Mouse (Mus musculus) midbrain, embryonic 13.5 days (tissue): ENCODE results near the gene Hacd2. TPM values are rescaled to one million over a fixed set of nuclear protein-coding genes. Genes with fewer than 3 reads are reported as not detected.
A peak's percentile ranks its signal among the peaks of the same experiment; 100 is the strongest.

ENCODE experiments used
- ATAC-seq: fragments of 200-750 bp; cut with Nextera tagmentation; 2 replicates; pipeline ENCODE4 v1.8.0; 2017; ENCODE audit warnings: mild to moderate bottlenecking, moderate TSS enrichment, moderate library complexity
- H3K27ac ChIP-seq: fragments of 300-500 bp; sonication (generic); 2 replicates; pipeline ENCODE4 v1.5.1; 2015; ENCODE audit warnings: inconsistent platforms, mild to moderate bottlenecking, moderate library complexity
- H3K27me3 ChIP-seq: fragments of 300-500 bp; sonication (generic); 2 replicates; pipeline ENCODE4 v1.6.1; 2015; ENCODE audit warnings: mild to moderate bottlenecking, inconsistent platforms
- H3K36me3 ChIP-seq: fragments of 300-500 bp; sonication (generic); 2 replicates; pipeline ENCODE4 v1.6.1; 2015; ENCODE audit warnings: mild to moderate bottlenecking, inconsistent platforms
- H3K4me1 ChIP-seq: fragments of 300-500 bp; sonication (generic); replicated peaks from 2 replicates; pipeline ENCODE4 v1.6.1; 2015; ENCODE audit warnings: inconsistent platforms
- H3K4me2 ChIP-seq: fragments of 300-500 bp; sonication (generic); replicated peaks from 2 replicates; pipeline ENCODE4 v1.6.1; 2015; ENCODE audit warnings: moderate library complexity, mild to moderate bottlenecking, inconsistent platforms
- H3K4me3 ChIP-seq: fragments of 300-500 bp; sonication (generic); replicated peaks from 2 replicates; pipeline ENCODE4 v1.5.1; 2015; ENCODE audit warnings: mild to moderate bottlenecking, inconsistent platforms
- H3K9ac ChIP-seq: fragments of 300-500 bp; sonication (generic); replicated peaks from 2 replicates; pipeline ENCODE4 v1.6.1; 2015; ENCODE audit warnings: mild to moderate bottlenecking, inconsistent platforms
- H3K9me3 ChIP-seq: fragments of 300-500 bp; sonication (generic); 2 replicates; pipeline ENCODE4 v1.6.1; 2016; ENCODE audit warnings: mild to moderate bottlenecking, inconsistent platforms
- WGBS: fragments of 180-500 bp; shearing (Covaris S2); methylation state at CpG from one replicate; pipeline ENCODE4 v1.1.7; 2015; 5-methylcytosine and 5-hydroxymethylcytosine counted together
- polyA plus RNA-seq: library from polyadenylated mRNA; unstranded; fragments of >200 nt; fragmentation: Nextera tagmentation; extraction: Ambion mirVana; gene quantifications from 2 replicates; pipeline ENCODE4 v1.2.1, GENCODE M21; 2015

The Hacd2 gene
- polyA plus RNA-seq, 1 experiment from 2014 or later: 40.5 TPM

GRCm38 (mm10) chr16:35056786-35057185 lies 34.6 kb downstream of the Hacd2 start:
- H3K27me3 ChIP-seq: peaks cover 3% of the 10 kb centered on the region; the same call in 1 of the 2 replicates
- H3K27ac ChIP-seq: no peak overlapping the region
- H3K36me3 ChIP-seq: no peaks in the 10 kb centered on the region
- no peak overlapping the region for H3K9ac ChIP-seq
- no peaks in the 10 kb centered on the region for H3K4me1 ChIP-seq
- H3K4me3 ChIP-seq: no peak overlapping the region
- H3K4me2 ChIP-seq: no peak overlapping the region
- no peak for ATAC-seq
- 90% methylated on average over 3 of the region's 3 CpGs for WGBS
- no peaks in the 10 kb centered on the region for H3K9me3 ChIP-seq

GRCm38 (mm10) chr16:35061017-35061416 lies 38.8 kb downstream of the Hacd2 start:
- WGBS: 52% methylated on average over 2 of the region's 2 CpGs
- Histone ChIP-seq H3K27ac (no peak overlapping the region), H3K9ac (no peak overlapping the region), H3K9me3 (no peaks in the 10 kb centered on the region), H3K4me2 (no peak overlapping the region), H3K27me3 (no peaks in the 10 kb centered on the region), H3K36me3 (peaks cover 5% of the 10 kb centered on the region; the same call in 1 of the 2 replicates), H3K4me3 (no peak overlapping the region), H3K4me1 (0 out of 2 replicates have a peak, but pooled peaks cover 7% of the 10 kb centered on the region)
- no peak for ATAC-seq

GRCm38 (mm10) chr16:35065724-35066123 lies 43.5 kb downstream of the Hacd2 start:
- Histone ChIP-seq H3K4me1 (0 out of 2 replicates have a peak, but pooled peaks cover 7% of the 10 kb centered on the region), H3K36me3 (peaks cover 5% of the 10 kb centered on the region; the same call in 1 of the 2 replicates), H3K27me3 (no peaks in the 10 kb centered on the region), H3K4me3 (no peak overlapping the region), H3K9ac (peak overlapping the region; percentile 29; the same call in 1 of the 2 replicates), H3K4me2 (no peak overlapping the region), H3K27ac (no peak overlapping the region), H3K9me3 (no peaks in the 10 kb centered on the region)
- ATAC-seq: 0 out of 2 replicates have a peak, but pooled peaks have one; percentile 27
- 63% methylated on average over 6 of the region's 6 CpGs for WGBS

DNA sequence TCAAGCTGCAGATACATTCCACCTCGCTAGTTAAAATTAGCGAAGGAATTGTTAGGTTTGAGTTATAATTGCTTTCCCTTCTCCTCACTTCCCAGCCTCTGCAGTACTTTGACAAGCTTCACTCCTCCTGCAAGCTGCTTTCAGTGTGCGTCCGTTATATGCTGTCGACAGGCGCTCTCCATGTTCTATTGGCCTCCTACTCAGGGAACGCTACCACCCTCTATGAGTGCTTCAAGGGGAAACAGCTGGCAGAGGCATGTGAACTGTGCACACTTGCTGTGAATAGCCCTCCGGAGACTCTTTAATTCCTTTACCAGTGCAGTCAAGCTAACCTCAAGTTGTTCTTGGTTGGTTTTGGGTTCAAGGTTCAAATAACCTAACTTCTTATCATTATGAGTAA lies 44.9 kb downstream of the Hacd2 start:
- no peak for ATAC-seq
- H3K9me3 ChIP-seq: no peaks in the 10 kb centered on the region
- no peaks in the 10 kb centered on the region for H3K27me3 ChIP-seq
- 66% methylated on average over 8 of the region's 8 CpGs for WGBS
- H3K36me3 ChIP-seq: peaks cover 5% of the 10 kb centered on the region; the same call in 1 of the 2 replicates
- H3K4me3 ChIP-seq: no peak overlapping the region
- H3K4me1 ChIP-seq: 0 out of 2 replicates have a peak, but pooled peaks cover 7% of the 10 kb centered on the region
- no peak overlapping the region for H3K27ac ChIP-seq
- H3K9ac ChIP-seq: no peak overlapping the region
- H3K4me2 ChIP-seq: no peak overlapping the region

DNA sequence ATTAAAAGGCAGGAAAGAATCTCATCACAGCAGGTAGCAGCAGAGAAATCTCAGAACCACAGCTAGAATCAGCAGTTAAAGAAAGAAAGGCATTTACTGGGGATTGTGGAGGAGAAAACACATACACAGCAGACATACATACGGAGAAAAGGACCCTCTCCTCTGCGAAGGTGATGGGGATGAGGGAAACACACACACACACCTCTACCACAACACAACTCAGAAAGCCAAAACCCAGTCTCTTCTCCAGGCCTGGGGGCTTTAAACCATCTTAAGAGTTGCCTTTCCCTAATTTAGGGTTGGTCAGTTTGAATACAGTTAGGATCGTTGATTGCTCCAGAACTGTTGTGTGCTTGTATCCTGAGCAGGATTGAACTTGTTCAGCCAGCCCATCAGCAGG lies 45.4 kb downstream of the Hacd2 start:
- no peak for ATAC-seq
- 90% methylated on average over 3 of the region's 3 CpGs for WGBS

DNA sequence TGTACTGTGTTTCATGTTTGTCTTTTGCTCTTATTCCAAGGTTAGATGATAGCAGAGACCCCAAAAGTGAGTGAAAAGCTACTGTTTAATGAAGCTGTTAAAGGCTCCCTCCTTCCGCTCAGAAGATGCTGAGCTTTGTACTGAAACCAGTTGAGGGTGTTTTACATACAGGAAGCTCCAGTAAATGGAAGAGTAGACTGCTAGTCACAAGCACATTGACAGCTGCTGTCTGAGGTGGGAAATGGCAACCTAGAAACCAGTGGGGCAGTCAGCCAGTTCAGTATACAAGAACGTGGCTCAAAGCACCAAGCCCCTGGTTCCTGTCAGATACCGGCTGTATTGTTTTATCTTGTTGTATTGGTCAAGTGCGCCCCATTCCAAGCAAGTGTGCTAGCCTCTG lies 46.7 kb downstream of the Hacd2 start:
- H3K4me2 ChIP-seq: no peak overlapping the region
- H3K36me3 ChIP-seq: no peaks in the 10 kb centered on the region
- no peak for ATAC-seq
- no peak overlapping the region for H3K9ac ChIP-seq
- H3K27ac ChIP-seq: no peak overlapping the region
- H3K9me3 ChIP-seq: no peaks in the 10 kb centered on the region
- H3K4me1 ChIP-seq: 0 out of 2 replicates have a peak, but pooled peaks cover 7% of the 10 kb centered on the region
- WGBS: 93% methylated on average over 4 of the region's 4 CpGs
- no peaks in the 10 kb centered on the region for H3K27me3 ChIP-seq
- no peak overlapping the region for H3K4me3 ChIP-seq

More for the DNA sequence above, 45.4 kb downstream of the Hacd2 start:
- Histone ChIP-seq H3K27ac (no peak overlapping the region), H3K4me1 (0 out of 2 replicates have a peak, but pooled peaks cover 7% of the 10 kb centered on the region), H3K4me3 (no peak overlapping the region), H3K36me3 (peaks cover under 1% of the 10 kb centered on the region; the same call in 1 of the 2 replicates), H3K9me3 (no peaks in the 10 kb centered on the region), H3K27me3 (no peaks in the 10 kb centered on the region), H3K4me2 (no peak overlapping the region), H3K9ac (no peak overlapping the region)

DNA sequence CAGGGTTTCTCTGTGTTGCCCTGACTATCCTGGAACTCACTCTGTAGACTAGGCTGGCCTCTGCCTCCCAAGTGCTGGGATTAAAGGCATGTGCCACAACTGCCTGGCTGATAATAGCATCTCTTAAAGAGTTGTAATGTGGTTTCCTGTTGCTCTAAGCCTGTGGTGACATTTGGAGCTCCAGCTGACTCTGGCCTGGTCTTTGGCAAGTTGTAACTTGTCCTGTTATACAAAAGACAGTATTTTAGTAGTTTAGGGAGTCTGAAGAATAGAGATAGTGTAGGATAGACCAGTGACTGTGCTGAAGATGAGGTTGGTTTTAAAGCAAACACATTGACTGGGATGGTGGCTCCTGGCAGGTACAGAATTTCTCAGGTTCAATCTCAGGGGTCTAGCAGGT lies 52.2 kb downstream of the Hacd2 start:
- no peak overlapping the region for H3K9ac ChIP-seq
- H3K36me3 ChIP-seq: peaks cover 20% of the 10 kb centered on the region; the same call in 1 of the 2 replicates
- H3K9me3 ChIP-seq: no peaks in the 10 kb centered on the region
- no peaks in the 10 kb centered on the region for H3K27me3 ChIP-seq
- no peak for ATAC-seq
- H3K4me1 ChIP-seq: no peaks in the 10 kb centered on the region
- H3K4me3 ChIP-seq: no peak overlapping the region
- no peak overlapping the region for H3K27ac ChIP-seq
- H3K4me2 ChIP-seq: no peak overlapping the region

DNA sequence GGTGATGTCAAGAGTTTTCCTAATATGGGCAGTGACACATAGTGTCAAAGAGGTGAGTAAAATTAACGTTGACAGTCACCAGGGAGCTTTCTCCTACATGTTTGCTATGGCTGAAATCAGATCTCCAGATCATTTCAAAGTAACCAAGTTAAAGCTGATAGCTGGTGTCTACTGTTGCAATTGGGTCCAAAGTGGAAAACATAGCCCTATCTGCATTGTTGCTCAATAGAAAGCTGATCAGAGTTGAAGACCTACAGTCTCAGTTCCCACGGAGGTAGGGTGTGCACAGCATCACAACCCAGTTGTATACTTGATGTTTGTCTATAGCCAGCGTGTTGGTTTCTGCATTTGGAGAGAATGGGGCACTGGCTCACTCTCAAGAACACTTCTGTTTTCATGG lies 53.4 kb downstream of the Hacd2 start:
- no peak overlapping the region for H3K9ac ChIP-seq
- 91% methylated on average over 3 of the region's 3 CpGs for WGBS
- H3K36me3 ChIP-seq: peaks cover 20% of the 10 kb centered on the region; the same call in 1 of the 2 replicates
- H3K27me3 ChIP-seq: no peaks in the 10 kb centered on the region
- H3K4me3 ChIP-seq: no peak overlapping the region
- no peak overlapping the region for H3K27ac ChIP-seq
- ATAC-seq: no peak
- H3K9me3 ChIP-seq: no peaks in the 10 kb centered on the region
- no peaks in the 10 kb centered on the region for H3K4me1 ChIP-seq
- H3K4me2 ChIP-seq: no peak overlapping the region

- Histone ChIP-seq H3K4me2 (no peak overlapping the region), H3K9me3 (no peaks in the 10 kb centered on the region), H3K27ac (no peak overlapping the region), H3K4me3 (no peak overlapping the region), H3K9ac (no peak overlapping the region), H3K36me3 (peaks cover 9% of the 10 kb centered on the region), H3K27me3 (no peaks in the 10 kb centered on the region), H3K4me1 (no peaks in the 10 kb centered on the region)
- no peak for ATAC-seq
Measured at GRCm38 (mm10) chr16:35093500-35093899, 71.3 kb downstream of the Hacd2 start.

- no peaks in the 10 kb centered on the region for H3K4me1 ChIP-seq
- H3K36me3 ChIP-seq: peaks cover 16% of the 10 kb centered on the region; the same call in 1 of the 2 replicates
- WGBS: 94% methylated on average over 3 of the region's 3 CpGs
- H3K4me2 ChIP-seq: no peak overlapping the region
- H3K27me3 ChIP-seq: no peaks in the 10 kb centered on the region
- H3K27ac ChIP-seq: no peak overlapping the region
- ATAC-seq: no peak
- H3K9ac ChIP-seq: no peak overlapping the region
- H3K9me3 ChIP-seq: no peaks in the 10 kb centered on the region
- H3K4me3 ChIP-seq: no peak overlapping the region
Measured at GRCm38 (mm10) chr16:35097870-35098530, 75.8 kb downstream of the Hacd2 start.

GRCm38 (mm10) chr16:35101751-35102420 lies 79.7 kb downstream of the Hacd2 start:
- H3K4me2 ChIP-seq: no peak overlapping the region
- no peak overlapping the region for H3K27ac ChIP-seq
- ATAC-seq: no peak
- H3K36me3 ChIP-seq: peaks cover 15% of the 10 kb centered on the region
- no peaks in the 10 kb centered on the region for H3K9me3 ChIP-seq
- no peak overlapping the region for H3K9ac ChIP-seq
- H3K4me1 ChIP-seq: no peaks in the 10 kb centered on the region
- WGBS: 89% methylated on average over 12 of the region's 12 CpGs
- H3K4me3 ChIP-seq: no peak overlapping the region
- H3K27me3 ChIP-seq: no peaks in the 10 kb centered on the region

DNA sequence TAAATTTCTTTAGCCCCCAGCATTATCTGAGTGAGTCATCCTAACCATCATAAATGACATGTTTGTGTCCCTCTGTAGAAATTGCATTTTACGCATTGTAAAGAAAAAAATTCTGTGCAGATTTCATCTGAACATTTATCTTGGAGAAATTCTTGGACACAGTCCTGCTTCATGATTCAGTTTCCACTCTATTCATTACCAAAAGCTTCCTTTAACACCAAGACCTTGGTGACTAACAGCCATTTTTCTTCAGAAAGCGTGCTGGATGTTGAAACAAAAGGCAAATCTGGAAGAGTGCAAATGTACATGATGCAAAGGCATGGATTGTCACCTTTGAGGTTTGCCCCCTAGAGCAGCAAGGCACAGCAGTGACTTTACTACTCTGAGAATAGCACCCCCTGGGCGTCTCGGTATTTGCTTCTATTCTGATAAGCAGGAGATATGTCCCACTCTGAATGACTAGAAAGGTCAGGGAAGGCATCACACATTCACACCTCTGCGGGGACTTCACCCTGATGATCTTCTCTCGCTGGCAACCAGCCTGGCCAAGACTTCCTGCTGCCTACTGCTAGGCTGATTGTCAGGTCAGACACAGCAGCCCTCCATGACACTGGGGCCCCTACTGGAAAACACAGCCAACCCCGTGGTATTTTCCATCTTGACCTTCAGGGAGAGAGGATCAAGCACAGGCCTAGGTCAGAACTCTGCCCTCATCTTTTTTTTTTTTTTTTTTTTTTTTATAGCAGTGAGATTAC lies 80.8 kb downstream of the Hacd2 start:
- ATAC-seq: no peak
- H3K9me3 ChIP-seq: no peaks in the 10 kb centered on the region
- H3K27me3 ChIP-seq: no peaks in the 10 kb centered on the region
- H3K4me3 ChIP-seq: no peak overlapping the region
- H3K4me1 ChIP-seq: no peaks in the 10 kb centered on the region
- H3K27ac ChIP-seq: no peak overlapping the region
- H3K4me2 ChIP-seq: no peak overlapping the region
- H3K9ac ChIP-seq: no peak overlapping the region
- peaks cover 18% of the 10 kb centered on the region for H3K36me3 ChIP-seq
- 91% methylated on average over 7 of the region's 7 CpGs for WGBS
